Comparison of ENCODE assay signal across 22 mouse cellular contexts in genomic region chr2:38914965-38915364, GRCm38 (mm10). TPM values are rescaled to one million over a fixed set of nuclear protein-coding genes. Genes with fewer than 3 reads are reported as not detected.
DNase-seq lines count a peak whose midpoint lies in the region; ATAC-seq and TF ChIP-seq lines count a peak whose summit lies in the region.
"Had no signal": no experiment of that assay in that cellular context is flagged by ENCODE, and none has a peak within 500 bp of the region (broad histone marks: within the 10 kb centered on the region; RNA-seq: fewer than 3 reads in every experiment).

No protein-coding gene starts in this region.

- H3K79me2 ChIP-seq in heart, adult 2 months (replicated peaks; ENCODE audit: control insufficient read depth, insufficient read depth, low read length) = no peaks in the 10 kb centered on the region

- DNase-seq in neural tube, embryonic 10.5 days (ENCODE audit: extremely low spot score, low spot score) = peak; percentile 39
- no peak for DNase-seq in heart, adult 2 months
- no peak for DNase-seq in heart, adult 9 months (ENCODE audit: low spot score in 2 of 2)
- no peak for DNase-seq in spleen, adult 18-20 months
- DNase-seq: adrenal gland, postnatal 36 days; cerebellum, adult 8-10 months; kidney, adult 9 months; kidney, postnatal 4 days; liver; liver, postnatal 0 days; lung, postnatal 14 days; thymus, postnatal 4 days had no signal

- TF ChIP-seq POLR2A in heart, adult 2 months (IDR thresholded peaks at IDR 0.05; ENCODE audit: insufficient read depth, low read depth, low read length) = no peak

- intact Hi-C loops in heart, adult 2 months (cut with DNase I) = no loop called here

- H3K27ac ChIP-seq in neural tube, embryonic 15.5 days (replicated peaks) = no peak overlapping the region
- H3K27ac ChIP-seq in forebrain, embryonic 16.5 days (ENCODE audit: low read length) = no peak overlapping the region
- H3K27ac ChIP-seq in hindbrain, embryonic 16.5 days (ENCODE audit: low read depth, low read length) = no peak overlapping the region
- no peak overlapping the region for H3K27ac ChIP-seq in neural tube, embryonic 14.5 days (ENCODE audit: low read depth, low read length)
- H3K27ac ChIP-seq in heart, adult 2 months = no peak overlapping the region
- H3K27ac ChIP-seq: embryonic facial prominence, embryonic 12.5 days; heart, embryonic 15.5 days had no signal

- no peak overlapping the region for H3K9ac ChIP-seq in neural tube, embryonic 15.5 days (replicated peaks)
- no peak overlapping the region for H3K9ac ChIP-seq in forebrain, embryonic 16.5 days (replicated peaks; ENCODE audit: low read depth, low read length)
- no peak overlapping the region for H3K9ac ChIP-seq in hindbrain, embryonic 16.5 days (ENCODE audit: low read depth, low read length)
- H3K9ac ChIP-seq in neural tube, embryonic 14.5 days (replicated peaks; ENCODE audit: low read depth, low read length) = no peak overlapping the region
- no peak overlapping the region for H3K9ac ChIP-seq in heart, adult 2 months (ENCODE audit: low read depth, low read length)
- H3K9ac ChIP-seq: embryonic facial prominence, embryonic 12.5 days; heart, embryonic 15.5 days; liver, postnatal 0 days had no signal

- no peak for ATAC-seq in neural tube, embryonic 15.5 days (ENCODE audit: low FRiP score)
- 0 out of 2 replicates have a peak, but pooled peaks have one; percentile 49 for ATAC-seq in forebrain, embryonic 16.5 days
- peak; percentile 67 for ATAC-seq in hindbrain, embryonic 16.5 days
- 0 out of 2 replicates have a peak, but pooled peaks have one; percentile 60 for ATAC-seq in neural tube, embryonic 14.5 days (ENCODE audit: low read depth)
- ATAC-seq: inflammation-experienced regulatory T-cells, adult 6 months; liver, postnatal 0 days; Patski had no signal

- no peak for TF ChIP-seq CTCF in heart, adult 2 months (IDR thresholded peaks at IDR 0.05)

- H3K27me3 ChIP-seq in neural tube, embryonic 15.5 days (replicated peaks) = no peaks in the 10 kb centered on the region
- no peaks in the 10 kb centered on the region for H3K27me3 ChIP-seq in forebrain, embryonic 16.5 days (replicated peaks; ENCODE audit: control insufficient read depth, insufficient read depth, low read length)
- no peaks in the 10 kb centered on the region for H3K27me3 ChIP-seq in hindbrain, embryonic 16.5 days (replicated peaks; ENCODE audit: control insufficient read depth, insufficient read depth, low read length)
- no peaks in the 10 kb centered on the region for H3K27me3 ChIP-seq in neural tube, embryonic 14.5 days (ENCODE audit: control insufficient read depth, insufficient read depth, low read length)
- no peaks in the 10 kb centered on the region for H3K27me3 ChIP-seq in heart, adult 2 months (ENCODE audit: control insufficient read depth, insufficient read depth, low read length)
- H3K27me3 ChIP-seq: embryonic facial prominence, embryonic 12.5 days; heart, embryonic 15.5 days; Patski had no signal

- TF ChIP-seq EP300 in heart, adult 2 months (IDR thresholded peaks at IDR 0.05; ENCODE audit: insufficient read depth, low read depth, low read length) = no peak

- H3K36me3 ChIP-seq in neural tube, embryonic 15.5 days = no peaks in the 10 kb centered on the region
- no peaks in the 10 kb centered on the region for H3K36me3 ChIP-seq in forebrain, embryonic 16.5 days (ENCODE audit: control insufficient read depth, insufficient read depth)
- H3K36me3 ChIP-seq in hindbrain, embryonic 16.5 days (ENCODE audit: control insufficient read depth, insufficient read depth, low read length) = no peaks in the 10 kb centered on the region
- no peaks in the 10 kb centered on the region for H3K36me3 ChIP-seq in neural tube, embryonic 14.5 days (ENCODE audit: control insufficient read depth, insufficient read depth, low read length)
- H3K36me3 ChIP-seq in heart, adult 2 months (ENCODE audit: control insufficient read depth, insufficient read depth, low read length) = no peaks in the 10 kb centered on the region
- H3K36me3 ChIP-seq: heart, embryonic 15.5 days had no signal

- H3K4me1 ChIP-seq in neural tube, embryonic 15.5 days = 0 out of 2 replicates have a peak, but pooled peaks cover 3% of the 10 kb centered on the region
- H3K4me1 ChIP-seq in forebrain, embryonic 16.5 days (replicated peaks; ENCODE audit: control insufficient read depth, insufficient read depth, low read length) = peaks cover 3% of the 10 kb centered on the region; the same call in 1 of the 2 replicates
- H3K4me1 ChIP-seq in hindbrain, embryonic 16.5 days (ENCODE audit: control insufficient read depth, insufficient read depth, low read depth, low read length) = peaks cover 4% of the 10 kb centered on the region
- H3K4me1 ChIP-seq in neural tube, embryonic 14.5 days (ENCODE audit: control insufficient read depth, insufficient read depth, low read length) = peaks cover 2% of the 10 kb centered on the region; the same call in 1 of the 2 replicates
- no peaks in the 10 kb centered on the region for H3K4me1 ChIP-seq in heart, adult 2 months (ENCODE audit: control insufficient read depth, insufficient read depth, low read length)
- H3K4me1 ChIP-seq: embryonic facial prominence, embryonic 12.5 days; heart, embryonic 15.5 days had no signal

- H3K4me3 ChIP-seq in neural tube, embryonic 15.5 days (replicated peaks) = no peak overlapping the region
- no peak overlapping the region for H3K4me3 ChIP-seq in forebrain, embryonic 16.5 days (replicated peaks; ENCODE audit: low read length)
- H3K4me3 ChIP-seq in hindbrain, embryonic 16.5 days (ENCODE audit: low read length) = no peak overlapping the region
- H3K4me3 ChIP-seq in neural tube, embryonic 14.5 days (ENCODE audit: low read depth, low read length) = no peak overlapping the region
- H3K4me3 ChIP-seq in heart, adult 2 months = no peak overlapping the region
- H3K4me3 ChIP-seq: embryonic facial prominence, embryonic 12.5 days; heart, embryonic 15.5 days had no signal

- no peaks in the 10 kb centered on the region for H3K9me3 ChIP-seq in neural tube, embryonic 15.5 days (replicated peaks)
- H3K9me3 ChIP-seq in forebrain, embryonic 16.5 days (ENCODE audit: control insufficient read depth, low read length) = no peaks in the 10 kb centered on the region
- H3K9me3 ChIP-seq in hindbrain, embryonic 16.5 days (ENCODE audit: control insufficient read depth, low read length) = no peaks in the 10 kb centered on the region
- no peaks in the 10 kb centered on the region for H3K9me3 ChIP-seq in neural tube, embryonic 14.5 days (ENCODE audit: control insufficient read depth, low read length)
- H3K9me3 ChIP-seq: embryonic facial prominence, embryonic 12.5 days; heart, embryonic 15.5 days had no signal

- H3K4me2 ChIP-seq in neural tube, embryonic 15.5 days = no peak overlapping the region
- H3K4me2 ChIP-seq in forebrain, embryonic 16.5 days (ENCODE audit: low read length) = no peak overlapping the region
- H3K4me2 ChIP-seq in hindbrain, embryonic 16.5 days (ENCODE audit: low read length) = no peak overlapping the region
- H3K4me2 ChIP-seq in neural tube, embryonic 14.5 days (ENCODE audit: low read depth, low read length) = no peak overlapping the region
- H3K4me2 ChIP-seq: embryonic facial prominence, embryonic 12.5 days; heart, embryonic 15.5 days had no signal

- 13% methylated on average over 4 of the region's 4 CpGs for WGBS in neural tube, embryonic 15.5 days
- 11% methylated on average over 4 of the region's 4 CpGs for WGBS in forebrain, embryonic 16.5 days
- WGBS in hindbrain, embryonic 16.5 days = 12% methylated on average over 4 of the region's 4 CpGs
- 11% methylated on average over 4 of the region's 4 CpGs for WGBS in neural tube, embryonic 14.5 days
- WGBS in heart, adult 2 months = 79% methylated on average over 4 of the region's 4 CpGs

RNA-seq across cellular contexts. Expression of gene Nr6a1, which starts 12.5 kb away (rescaled TPM):
- polyA plus RNA-seq in neural tube, embryonic 15.5 days (2015; fragmentation: Nextera tagmentation; extraction: Ambion mirVana) = 2.3 TPM in 2 replicates
- 1.1 and 1.5 TPM in 2 replicates for polyA plus RNA-seq in forebrain, embryonic 16.5 days (2015; fragmentation: Nextera tagmentation; extraction: Ambion mirVana)
- polyA plus RNA-seq in hindbrain, embryonic 16.5 days (2015; fragmentation: Nextera tagmentation; extraction: Ambion mirVana) = 1.8 and 2.4 TPM in 2 replicates
- polyA plus RNA-seq in neural tube, embryonic 14.5 days (2014; fragmentation: Nextera tagmentation; extraction: Ambion mirVana) = 3.3 and 5.7 TPM in 2 replicates
- total RNA-seq in heart, adult 2 months (2021) = 1 to 10 TPM; 1.2 to 1.4 TPM
- 1.3 and 2.0 TPM in 2 replicates for polyA plus RNA-seq in heart, adult 2 months (2012; rRNA removed)

RNA-seq across cellular contexts. Expression of gene Olfml2a, which starts 16.8 kb away (rescaled TPM):
- 7.1 and 8.4 TPM in 2 replicates for polyA plus RNA-seq in neural tube, embryonic 15.5 days (2015; fragmentation: Nextera tagmentation; extraction: Ambion mirVana)
- 2.6 and 3.0 TPM in 2 replicates for polyA plus RNA-seq in forebrain, embryonic 16.5 days (2015; fragmentation: Nextera tagmentation; extraction: Ambion mirVana)
- 4.4 and 6.9 TPM in 2 replicates for polyA plus RNA-seq in hindbrain, embryonic 16.5 days (2015; fragmentation: Nextera tagmentation; extraction: Ambion mirVana)
- 0.94 and 13.4 TPM in 2 replicates for polyA plus RNA-seq in neural tube, embryonic 14.5 days (2014; fragmentation: Nextera tagmentation; extraction: Ambion mirVana)
- 1 to 10 TPM; 3.0 to 3.8 TPM for total RNA-seq in heart, adult 2 months (2021)
- polyA plus RNA-seq in heart, adult 2 months (2012; rRNA removed) = 2.9 and 6.6 TPM in 2 replicates
- total RNA-seq: granulocyte monocyte progenitor cell, adult 5-6 weeks; megakaryocyte-erythroid progenitor cell, adult 5-6 weeks had no signal
